Mouse (Mus musculus) heart, postnatal 4 days (tissue): ENCODE results near the gene Acsl6. TPM values are rescaled to one million over a fixed set of nuclear protein-coding genes. Genes with fewer than 3 reads are reported as not detected.
A peak's percentile ranks its signal among the peaks of the same experiment; 100 is the strongest.
"Not testable (repeated sequence)": the region's sequence is repeated elsewhere in the genome, so short reads cannot be mapped to it uniquely, and the experiment has no call there.

Experiments used
- DNase-seq: peaks from one replicate; pipeline ENCODE4 v3.0.0; 2021
- total RNA-seq, 2 experiments: library from RNA; stranded (reverse); gene quantifications; 2 replicates each; pipeline ENCODE4 v1.2.3; 2021

The Acsl6 gene
- 1 to 10 TPM in 1 of 2 experiments, under 1 TPM in 1; 0.50 to 1.2 TPM for total RNA-seq

GRCm38 (mm10) chr11:54303728-54304470, at the start of gene Acsl6:
Acsl6 (plus strand) TSS chr11:54303798.
- peak; percentile 9 for DNase-seq

GRCm38 (mm10) chr11:54254114-54254513, 49.5 kb upstream of the Acsl6 start:
- peak; percentile 26 for DNase-seq

- peak; percentile 81 for DNase-seq
Observed at GRCm38 (mm10) chr11:54256624-54257376, 46.8 kb upstream of the Acsl6 start.

GRCm38 (mm10) chr11:54263405-54264031, 40.1 kb upstream of the Acsl6 start:
- DNase-seq = no peak

GRCm38 (mm10) chr11:54264542-54264941, 39.1 kb upstream of the Acsl6 start:
- peak; percentile 71 for DNase-seq

- DNase-seq = no peak
Observed at GRCm38 (mm10) chr11:54267177-54267576, 36.4 kb upstream of the Acsl6 start, which contains the start of gene Il3. Il3 (minus strand) TSS chr11:54267277.

- no peak for DNase-seq
Observed at GRCm38 (mm10) chr11:54269191-54269896, 34.3 kb upstream of the Acsl6 start.

- no peak for DNase-seq
Observed at GRCm38 (mm10) chr11:54271437-54271949, 32.1 kb upstream of the Acsl6 start.

GRCm38 (mm10) chr11:54287821-54288453, 15.7 kb upstream of the Acsl6 start:
- DNase-seq = no peak

GRCm38 (mm10) chr11:54292163-54292562, 11.4 kb upstream of the Acsl6 start:
- DNase-seq = no peak

- no peak for DNase-seq
Observed at GRCm38 (mm10) chr11:54293980-54294807, 9.4 kb upstream of the Acsl6 start.

- DNase-seq = no peak
Observed at GRCm38 (mm10) chr11:54295971-54296370, 7.6 kb upstream of the Acsl6 start.

- no peak for DNase-seq
Observed at GRCm38 (mm10) chr11:54296734-54297133, 6.9 kb upstream of the Acsl6 start.

- DNase-seq = not testable (repeated sequence)
Observed at GRCm38 (mm10) chr11:54297471-54297870, 6.1 kb upstream of the Acsl6 start.

- DNase-seq = no peak
Observed at GRCm38 (mm10) chr11:54298777-54299176, 4.8 kb upstream of the Acsl6 start.

- no peak for DNase-seq
Observed at GRCm38 (mm10) chr11:54301994-54302393, 1.6 kb upstream of the Acsl6 start.

GRCm38 (mm10) chr11:54302606-54303005, 992 bp upstream of the Acsl6 start:
- no peak for DNase-seq

- DNase-seq = peak; percentile 60
Observed at GRCm38 (mm10) chr11:54303076-54303727, 396 bp upstream of the Acsl6 start.

- DNase-seq = no peak
Observed at GRCm38 (mm10) chr11:54304471-54304873, 874 bp downstream of the Acsl6 start.

- DNase-seq = no peak
Observed at GRCm38 (mm10) chr11:54305331-54305730, 1.7 kb downstream of the Acsl6 start.
